Comparison of ENCODE assay signal across 21 mouse cellular contexts in genomic region chr10:41007866-41008265, GRCm38 (mm10).
A peak's percentile ranks its signal among the peaks of the same experiment; 100 is the strongest.
DNase-seq lines count a peak whose midpoint lies in the region; ATAC-seq and TF ChIP-seq lines count a peak whose summit lies in the region.
"Had no signal": no experiment of that assay in that cellular context is flagged by ENCODE, and none has a peak within 500 bp of the region (broad histone marks: within the 10 kb centered on the region; RNA-seq: fewer than 3 reads in every experiment).

No protein-coding gene starts in this region.

- H3K27me3 ChIP-seq in liver, embryonic 11.5 days (replicated peaks; ENCODE audit: control insufficient read depth, insufficient read depth, low read length): no peaks in the 10 kb centered on the region
- H3K27me3 ChIP-seq in liver, embryonic 14.5 days (ENCODE audit: control insufficient read depth, insufficient read depth, low read length): no peaks in the 10 kb centered on the region
- no peaks in the 10 kb centered on the region for H3K27me3 ChIP-seq in hindbrain, embryonic 14.5 days (ENCODE audit: control insufficient read depth, insufficient read depth, low read length)
- H3K27me3 ChIP-seq: embryonic facial prominence, embryonic 13.5 days; hindbrain, embryonic 12.5 days had no signal

- no peak overlapping the region for H3K4me2 ChIP-seq in liver, embryonic 11.5 days
- no peak overlapping the region for H3K4me2 ChIP-seq in liver, embryonic 14.5 days (ENCODE audit: low read depth)
- H3K4me2 ChIP-seq in hindbrain, embryonic 14.5 days (replicated peaks): no peak overlapping the region
- H3K4me2 ChIP-seq: embryonic facial prominence, embryonic 13.5 days; hindbrain, embryonic 12.5 days had no signal

- no peaks in the 10 kb centered on the region for H3K9me3 ChIP-seq in liver, embryonic 11.5 days (ENCODE audit: control insufficient read depth, low read length)
- H3K9me3 ChIP-seq in liver, embryonic 14.5 days (ENCODE audit: control insufficient read depth, low read length): no peaks in the 10 kb centered on the region
- H3K9me3 ChIP-seq in hindbrain, embryonic 14.5 days (ENCODE audit: control insufficient read depth, low read length): no peaks in the 10 kb centered on the region
- H3K9me3 ChIP-seq: embryonic facial prominence, embryonic 13.5 days; forebrain, embryonic 10.5 days; heart, embryonic 10.5 days; hindbrain, embryonic 12.5 days had no signal

- no peak overlapping the region for H3K4me3 ChIP-seq in liver, embryonic 11.5 days (ENCODE audit: low read depth, low read length)
- H3K4me3 ChIP-seq in liver, embryonic 14.5 days (ENCODE audit: insufficient read depth in 1 of 2, low read depth in 2 of 2, low read length in 2 of 2): no peak overlapping the region
- H3K4me3 ChIP-seq in hindbrain, embryonic 14.5 days (replicated peaks; ENCODE audit: low read length): no peak overlapping the region
- H3K4me3 ChIP-seq: embryonic facial prominence, embryonic 13.5 days; forebrain, embryonic 10.5 days; heart, embryonic 10.5 days; hindbrain, embryonic 12.5 days had no signal

- no peak for ATAC-seq in liver, embryonic 11.5 days (replicated peaks; ENCODE audit: low FRiP score)
- 0 out of 2 replicates have a peak, but pooled peaks have one; percentile 38 for ATAC-seq in erythroblast, adult 5-6 weeks (replicated peaks; ENCODE audit: low FRiP score, poor library complexity, severe bottlenecking)
- no peak for ATAC-seq in liver, embryonic 14.5 days (ENCODE audit: insufficient read depth)
- no peak for ATAC-seq in hindbrain, embryonic 14.5 days (ENCODE audit: low FRiP score)
- ATAC-seq: forebrain, embryonic 16.5 days; hindbrain, postnatal 0 days; Patski had no signal

- H3K36me3 ChIP-seq in liver, embryonic 11.5 days (ENCODE audit: control insufficient read depth, insufficient read depth, low read length): no peaks in the 10 kb centered on the region
- H3K36me3 ChIP-seq in liver, embryonic 14.5 days (replicated peaks; ENCODE audit: control insufficient read depth, insufficient read depth, low read depth): no peaks in the 10 kb centered on the region
- H3K36me3 ChIP-seq in hindbrain, embryonic 14.5 days (replicated peaks; ENCODE audit: control insufficient read depth, insufficient read depth): no peaks in the 10 kb centered on the region
- H3K36me3 ChIP-seq: embryonic facial prominence, embryonic 13.5 days; forebrain, embryonic 10.5 days; heart, embryonic 10.5 days; hindbrain, embryonic 12.5 days had no signal

- H3K9ac ChIP-seq in liver, embryonic 11.5 days (ENCODE audit: low read depth, low read length): no peak overlapping the region
- peak overlapping the region; percentile 4 for H3K9ac ChIP-seq in liver, embryonic 14.5 days (replicated peaks)
- H3K9ac ChIP-seq in hindbrain, embryonic 14.5 days: no peak overlapping the region
- H3K9ac ChIP-seq: embryonic facial prominence, embryonic 13.5 days; hindbrain, embryonic 12.5 days had no signal

- H3K4me1 ChIP-seq in liver, embryonic 11.5 days (replicated peaks; ENCODE audit: control insufficient read depth, insufficient read depth, low read length): peaks cover 22% of the 10 kb centered on the region
- peaks cover 38 to 39% of the 10 kb centered on the region in 2 experiments for H3K4me1 ChIP-seq in liver, embryonic 14.5 days (replicated peaks; ENCODE audit: control insufficient read depth in 2 of 2, insufficient read depth in 2 of 2, low read length in 1 of 2)
- no peaks in the 10 kb centered on the region for H3K4me1 ChIP-seq in hindbrain, embryonic 14.5 days (replicated peaks; ENCODE audit: control insufficient read depth, insufficient read depth, low read length)
- H3K4me1 ChIP-seq: embryonic facial prominence, embryonic 13.5 days; forebrain, embryonic 10.5 days; heart, embryonic 10.5 days; hindbrain, embryonic 12.5 days had no signal

- H3K27ac ChIP-seq in liver, embryonic 11.5 days (ENCODE audit: low read depth, low read length): no peak overlapping the region
- peak overlapping the region; percentile 83 for H3K27ac ChIP-seq in liver, embryonic 14.5 days
- no peak overlapping the region for H3K27ac ChIP-seq in hindbrain, embryonic 14.5 days
- H3K27ac ChIP-seq: embryonic facial prominence, embryonic 13.5 days; forebrain, embryonic 10.5 days; heart, embryonic 10.5 days; hindbrain, embryonic 12.5 days; hindbrain, postnatal 0 days had no signal

- no peak for TF ChIP-seq CTCF in liver, embryonic 14.5 days (IDR thresholded peaks at IDR 0.05; ENCODE audit: low read depth)

- 72% methylated on average over 3 of the region's 3 CpGs for WGBS in liver, embryonic 11.5 days
- 72% methylated on average over 3 of the region's 3 CpGs for WGBS in liver, embryonic 14.5 days (ENCODE audit: insufficient replicate concordance)
- WGBS in hindbrain, embryonic 14.5 days: 89% methylated on average over 3 of the region's 3 CpGs

- TF ChIP-seq EP300 in liver, embryonic 14.5 days (IDR thresholded peaks at IDR 0.05; ENCODE audit: low read depth): no peak

- intact Hi-C loops in left cerebral cortex, postnatal 14 days (cut with DNase I): loop anchor here (10.0 kb wide), 3 partner anchors 397 to 677 kb away; no protein-coding TSS in a partner anchor

- DNase-seq in liver: peak; percentile 64
- DNase-seq in liver, embryonic 11.5 days (ENCODE audit: low spot score): no peak
- no peak for DNase-seq in liver, embryonic 14.5 days (ENCODE audit: low read depth in 3 of 3, low spot score in 3 of 3)
- DNase-seq in lung, postnatal 25 days (ENCODE audit: low spot score): no peak
- no peak for DNase-seq in left cerebral cortex, postnatal 14 days (ENCODE audit: low spot score in 2 of 2)
- no peak for DNase-seq in hindbrain, embryonic 14.5 days (ENCODE audit: low spot score)
- DNase-seq: adrenal gland, postnatal 14 days; cerebellum, adult 9-11 months; cerebellum, postnatal 36 days; gastrocnemius, postnatal 10 days; heart, adult 18-20 months; heart, postnatal 10 days; heart, postnatal 4 days had no signal
